Mouse (Mus musculus) heart, postnatal 36 days (tissue): ENCODE data around the gene Gmds. TPM values are rescaled to one million over a fixed set of nuclear protein-coding genes. Genes with fewer than 3 reads are reported as not detected.

Experiments
- DNase-seq, 2 experiments: peaks; one replicate each; pipeline ENCODE4 v3.0.0; 2021 to 2022
- intact Hi-C: fragments of 180-260 bp; cut with DNase I; formaldehyde crosslinking; loops from one replicate; pipeline ENCODE4 v1.15.1; 2025
- total RNA-seq, 2 experiments: library from RNA; stranded (reverse); gene quantifications; 2 replicates each; pipeline ENCODE4 v1.2.3; 2021

Gene Gmds
- total RNA-seq, 2 experiments from 2014 or later: 5.4 to 5.8 TPM

- DNase-seq: no peak
- intact Hi-C loops: no loop called here
Measured at GRCm38 (mm10) chr13:32268284-32268683, 70.3 kb downstream of the Gmds start.

- intact Hi-C loops: no loop called here
- no peak for DNase-seq
Measured at GRCm38 (mm10) chr13:32267184-32267775, 71.3 kb downstream of the Gmds start.

- no peak for DNase-seq
- intact Hi-C loops: no loop called here
Measured at GRCm38 (mm10) chr13:32266721-32267120, 71.8 kb downstream of the Gmds start.

- intact Hi-C loops: no loop called here
- DNase-seq: peak; percentile 72 to 74
Measured at GRCm38 (mm10) chr13:32256121-32256520, 82.4 kb downstream of the Gmds start.

GRCm38 (mm10) chr13:32252276-32252675 is 86.3 kb downstream of the Gmds start:
- DNase-seq: no peak
- intact Hi-C loops: no loop called here

- intact Hi-C loops: no loop called here
- no peak for DNase-seq
Measured at GRCm38 (mm10) chr13:32242200-32242599, 96.3 kb downstream of the Gmds start.

- intact Hi-C loops: loop anchor here (10.0 kb wide), 1 partner anchor 259 kb away; no protein-coding TSS in a partner anchor
- peak; percentile 68 to 69 for DNase-seq
Measured at GRCm38 (mm10) chr13:32236269-32236678, 102.3 kb downstream of the Gmds start.

GRCm38 (mm10) chr13:32235046-32235445 is 103.5 kb downstream of the Gmds start:
- no peak for DNase-seq
- intact Hi-C loops: loop anchor here (10.0 kb wide), 1 partner anchor 260 kb away; no protein-coding TSS in a partner anchor

- peak; percentile 54 to 62 for DNase-seq
- intact Hi-C loops: loop anchor here (10.0 kb wide), 1 partner anchor 261 kb away; no protein-coding TSS in a partner anchor
Measured at GRCm38 (mm10) chr13:32234019-32234418, 104.5 kb downstream of the Gmds start.

GRCm38 (mm10) chr13:32232391-32232790 is 106.1 kb downstream of the Gmds start:
- intact Hi-C loops: loop anchor here (10.0 kb wide), 1 partner anchor 262 kb away; no protein-coding TSS in a partner anchor

GRCm38 (mm10) chr13:32231956-32232355 is 106.6 kb downstream of the Gmds start:
- intact Hi-C loops: loop anchor here (10.0 kb wide), 1 partner anchor 263 kb away; no protein-coding TSS in a partner anchor
- no peak for DNase-seq

More at GRCm38 (mm10) chr13:32232391-32232790, 106.1 kb downstream of the Gmds start:
- no peak for DNase-seq

- intact Hi-C loops: loop anchor here (5.0 kb wide), 1 partner anchor 454 kb away; no protein-coding TSS in a partner anchor
Measured at GRCm38 (mm10) chr13:32227874-32228562, 110.5 kb downstream of the Gmds start.

GRCm38 (mm10) chr13:32217647-32218046 is 120.9 kb downstream of the Gmds start:
- no peak for DNase-seq
- intact Hi-C loops: loop anchor here (5.0 to 10.0 kb wide), 2 partner anchors 195 to 387 kb away; no protein-coding TSS in a partner anchor

More at GRCm38 (mm10) chr13:32227874-32228562, 110.5 kb downstream of the Gmds start:
- no peak for DNase-seq

- intact Hi-C loops: loop anchor here (1.0 to 10.0 kb wide), 4 partner anchors 83 to 413 kb away; no protein-coding TSS in a partner anchor
- peak in 1 of 2 experiments; percentile 38 for DNase-seq
Measured at GRCm38 (mm10) chr13:32213702-32214452, 124.7 kb downstream of the Gmds start.

GRCm38 (mm10) chr13:32212125-32212524 is 126.4 kb downstream of the Gmds start:
- intact Hi-C loops: loop anchor here (5.0 to 10.0 kb wide), 2 partner anchors 255 to 393 kb away; no protein-coding TSS in a partner anchor
- DNase-seq: no peak

GRCm38 (mm10) chr13:32207172-32207908 is 131.2 kb downstream of the Gmds start:
- intact Hi-C loops: no loop called here

GRCm38 (mm10) chr13:32179906-32180305 is 158.6 kb downstream of the Gmds start:
- DNase-seq: peak; percentile 3 to 6
- intact Hi-C loops: no loop called here

More at GRCm38 (mm10) chr13:32207172-32207908, 131.2 kb downstream of the Gmds start:
- no peak for DNase-seq

- intact Hi-C loops: no loop called here
- no peak for DNase-seq
Measured at GRCm38 (mm10) chr13:32178682-32179081, 159.9 kb downstream of the Gmds start.

GRCm38 (mm10) chr13:32177852-32178453 is 160.6 kb downstream of the Gmds start:
- intact Hi-C loops: no loop called here

More at GRCm38 (mm10) chr13:32177852-32178453, 160.6 kb downstream of the Gmds start:
- DNase-seq: no peak
